Mouse (Mus musculus) heart, adult 18-20 months (tissue): ENCODE results near the gene Cpt1c. TPM values are rescaled to one million over a fixed set of nuclear protein-coding genes. Genes with fewer than 3 reads are reported as not detected.

Source experiments
- DNase-seq, 2 experiments: peaks; one replicate each; pipeline ENCODE4 v3.0.0; 2021 to 2022; ENCODE audit warnings: mixed read lengths in 1 of 2
- total RNA-seq, 2 experiments: library from RNA; stranded (reverse); gene quantifications; 2 replicates each; pipeline ENCODE4 v1.2.3; 2021

Gene Cpt1c
- total RNA-seq, 2 experiments from 2014 or later: 1.8 to 2.0 TPM

DNA sequence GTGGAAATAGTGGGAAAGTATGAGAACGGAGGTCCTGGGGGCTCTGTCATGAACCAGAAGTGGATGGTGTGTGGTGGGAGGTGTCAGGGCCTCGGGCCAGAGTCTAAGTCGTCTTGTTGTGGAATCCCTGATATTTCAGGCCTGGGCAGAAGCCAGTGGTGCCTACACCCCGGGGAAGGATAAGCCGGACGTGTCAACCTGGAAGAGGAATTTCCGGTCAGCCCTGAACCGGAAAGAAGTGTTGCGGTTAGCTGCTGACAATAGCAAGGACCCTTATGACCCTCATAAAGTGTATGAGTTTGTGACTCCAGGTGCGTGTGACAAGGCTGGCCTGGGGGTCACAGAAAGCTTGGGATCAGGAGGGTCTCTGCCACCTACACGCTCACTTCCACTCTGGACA is 25.1 kb upstream of the Cpt1c start:
- peak in 1 of 2 experiments; percentile 49 for DNase-seq

DNA sequence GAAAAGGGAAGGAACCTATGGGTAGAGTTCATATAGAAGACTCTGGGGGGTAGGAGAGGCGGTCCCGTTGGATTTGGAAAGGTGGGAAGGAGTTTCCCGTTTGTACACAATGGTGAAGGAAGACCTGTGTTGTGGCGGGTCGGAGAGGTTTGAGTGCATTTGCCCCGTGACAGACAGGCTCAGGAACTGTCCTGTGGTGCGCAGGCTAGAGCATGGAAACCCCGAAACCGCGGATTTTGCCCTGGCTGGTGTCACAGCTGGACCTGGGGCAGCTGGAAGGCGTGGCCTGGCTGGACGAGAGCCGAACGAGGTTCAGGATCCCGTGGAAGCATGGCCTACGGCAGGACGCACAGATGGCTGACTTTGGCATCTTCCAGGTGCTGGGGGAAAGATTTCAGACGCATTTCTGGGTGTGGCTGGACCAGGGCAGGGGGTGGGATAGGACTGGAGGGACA is 23.9 kb upstream of the Cpt1c start, which contains the start of gene Bcl2l12:
Gene Bcl2l12, minus strand, starts transcription at position 212 of the 455 bp plus-strand sequence.
- DNase-seq: peak; percentile 59 to 67

DNA sequence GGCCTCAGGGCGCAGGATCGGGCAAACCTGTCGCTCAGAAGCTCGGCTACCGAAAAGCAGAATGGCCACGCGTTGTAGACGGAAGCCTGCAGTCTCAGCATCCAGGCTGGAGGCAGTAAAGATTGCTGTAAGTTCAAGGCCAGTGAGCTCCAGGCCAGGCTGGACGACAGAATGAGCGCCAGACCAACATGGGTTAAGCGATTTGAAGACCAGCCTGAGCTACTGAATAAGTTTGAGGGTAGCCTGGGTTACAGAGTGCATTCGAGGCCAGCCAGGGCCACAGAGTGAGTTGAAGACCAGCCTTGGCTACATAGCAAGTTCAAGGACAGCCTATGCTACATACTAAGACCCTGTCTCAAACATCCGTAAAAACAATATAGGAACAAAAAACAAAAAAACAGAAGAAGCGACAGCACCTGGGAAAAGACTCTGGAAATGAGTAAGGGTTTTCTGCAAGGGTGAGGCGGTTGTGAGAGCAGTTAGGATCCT is 23.3 kb upstream of the Cpt1c start:
- no peak for DNase-seq

DNA sequence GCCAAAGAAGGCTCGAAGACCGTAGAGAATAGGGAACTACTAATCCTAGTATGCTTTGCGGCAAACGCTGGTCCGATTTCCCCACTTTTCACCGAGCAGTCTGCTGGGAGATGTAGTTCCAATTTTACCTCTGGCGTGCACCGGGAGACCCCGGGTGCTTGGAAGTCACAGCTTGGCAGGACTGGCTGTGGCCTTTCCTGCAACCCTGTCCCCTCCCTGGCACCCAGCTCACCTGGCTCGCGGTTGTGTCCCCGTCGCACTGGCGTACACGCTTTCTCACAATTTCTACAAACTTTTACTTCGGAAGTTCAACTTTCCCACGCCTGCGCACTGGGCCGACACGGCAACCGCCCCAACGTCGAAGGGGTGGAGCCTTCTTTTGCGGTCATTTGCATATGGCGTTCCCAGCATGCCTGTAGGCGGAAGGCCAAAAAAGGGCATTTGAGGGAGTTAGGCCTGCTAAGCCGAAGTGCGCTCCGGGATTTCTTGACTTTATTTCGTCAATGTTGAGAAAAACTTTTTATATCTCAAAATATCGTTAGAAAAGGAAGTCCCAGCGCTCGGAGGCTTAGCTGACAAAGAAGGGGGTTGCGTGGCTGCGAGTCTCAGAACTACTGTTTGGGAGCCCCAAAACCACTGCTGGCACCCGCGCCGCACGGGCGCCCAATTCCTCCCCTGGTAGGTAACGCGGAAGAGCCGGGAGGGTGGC is 22.7 kb upstream of the Cpt1c start, which contains the start of gene Irf3:
Gene Irf3, plus strand, starts transcription at position 418 of the 709 bp plus-strand sequence.
- peak; percentile 98 to 99 for DNase-seq

DNA sequence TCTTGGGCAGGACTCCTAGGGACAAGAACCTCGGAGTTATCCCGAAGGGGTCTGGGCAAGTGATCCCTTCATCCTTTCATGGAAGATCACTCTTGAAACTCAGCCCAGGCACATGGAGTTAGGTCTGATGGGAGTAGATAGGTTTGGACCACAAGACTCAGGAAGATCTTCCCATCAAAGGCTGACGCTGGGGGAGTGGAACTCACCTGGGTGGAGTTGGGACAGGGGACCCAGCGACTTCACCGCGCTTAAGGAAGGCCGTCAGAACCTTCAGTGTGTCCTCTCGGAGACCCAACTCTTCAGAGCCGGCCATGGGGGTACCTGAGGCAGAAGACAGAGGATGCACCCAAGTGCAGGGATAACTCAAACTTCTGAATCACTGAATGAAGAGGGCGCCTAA is 22.0 kb upstream of the Cpt1c start:
- DNase-seq: no peak

DNA sequence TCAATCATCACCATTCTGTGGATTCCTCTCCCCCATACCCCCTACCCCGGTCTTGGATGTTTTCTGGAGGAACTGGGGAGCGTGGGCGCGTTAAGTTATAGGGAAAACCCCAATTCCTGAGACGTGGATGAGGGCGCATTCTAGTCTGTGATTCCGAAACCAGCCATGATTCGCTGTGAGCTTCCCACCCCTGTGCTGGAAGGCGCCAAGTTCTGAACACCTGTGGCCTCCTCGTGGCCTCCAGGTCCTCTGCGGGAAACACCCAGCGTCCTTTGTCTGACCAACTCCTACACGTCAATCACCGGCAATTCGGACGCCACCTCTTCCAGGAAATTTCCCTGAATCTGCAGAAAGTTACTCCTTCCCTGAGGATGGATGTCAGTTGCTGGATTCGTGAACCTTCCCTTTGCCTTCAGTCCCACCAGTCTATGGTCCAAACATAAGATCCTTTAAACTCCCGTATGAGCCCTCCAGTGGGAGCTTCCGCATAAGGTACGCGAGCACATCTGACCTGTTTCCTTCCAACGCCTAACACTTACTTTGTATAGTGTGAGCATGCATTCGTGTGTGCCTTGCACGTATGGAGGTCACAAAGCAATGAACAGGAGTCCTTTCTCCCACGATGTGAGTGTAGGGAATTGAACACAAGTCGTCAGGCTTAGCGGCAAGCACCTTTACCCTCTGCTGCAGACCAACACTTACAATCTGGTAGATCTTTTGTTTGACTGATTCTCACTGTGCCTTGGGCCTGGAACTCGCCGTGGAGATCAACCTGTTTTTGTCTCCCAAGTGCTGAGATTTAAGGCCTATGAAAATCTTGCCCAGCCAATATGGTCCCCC is 12.4 kb upstream of the Cpt1c start:
- DNase-seq: no peak

DNA sequence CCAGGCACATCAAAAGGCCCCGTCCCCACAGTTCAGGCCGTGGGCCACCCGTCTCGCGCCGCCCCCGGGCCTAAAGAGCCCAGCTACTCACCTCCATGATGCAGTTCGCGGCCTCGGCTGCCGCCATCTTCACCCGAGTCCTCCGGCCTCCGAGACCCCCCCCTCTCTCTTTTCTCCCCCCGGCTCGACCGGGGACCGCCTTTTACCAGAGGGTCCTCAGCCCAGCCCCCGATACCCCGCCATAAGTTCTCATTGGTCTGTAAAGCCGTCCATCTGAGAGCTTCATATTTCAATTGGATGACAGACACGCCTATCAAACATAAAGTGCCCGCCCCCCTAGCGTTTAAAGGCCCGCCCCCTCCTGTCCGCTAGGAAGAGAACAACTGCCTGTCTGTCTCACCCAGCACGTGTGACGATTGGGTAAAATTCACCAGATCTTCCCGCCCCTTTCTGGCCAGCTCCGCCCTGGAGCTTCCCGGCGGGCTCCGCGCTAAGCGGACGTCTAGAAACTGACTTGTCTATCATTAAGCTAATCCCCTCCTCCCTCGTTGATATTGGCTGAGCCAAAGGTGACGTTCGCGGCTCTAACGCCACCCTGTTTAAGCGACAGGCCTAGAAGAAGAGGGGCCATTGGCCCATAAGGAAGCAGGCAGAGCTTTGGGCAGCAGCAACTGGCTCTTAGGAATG is 11.7 kb upstream of the Cpt1c start, which contains the start of gene Prmt1:
Gene Prmt1, minus strand, starts transcription at position 377 of the 687 bp plus-strand sequence.
- peak; percentile 99 to 100 for DNase-seq

DNA sequence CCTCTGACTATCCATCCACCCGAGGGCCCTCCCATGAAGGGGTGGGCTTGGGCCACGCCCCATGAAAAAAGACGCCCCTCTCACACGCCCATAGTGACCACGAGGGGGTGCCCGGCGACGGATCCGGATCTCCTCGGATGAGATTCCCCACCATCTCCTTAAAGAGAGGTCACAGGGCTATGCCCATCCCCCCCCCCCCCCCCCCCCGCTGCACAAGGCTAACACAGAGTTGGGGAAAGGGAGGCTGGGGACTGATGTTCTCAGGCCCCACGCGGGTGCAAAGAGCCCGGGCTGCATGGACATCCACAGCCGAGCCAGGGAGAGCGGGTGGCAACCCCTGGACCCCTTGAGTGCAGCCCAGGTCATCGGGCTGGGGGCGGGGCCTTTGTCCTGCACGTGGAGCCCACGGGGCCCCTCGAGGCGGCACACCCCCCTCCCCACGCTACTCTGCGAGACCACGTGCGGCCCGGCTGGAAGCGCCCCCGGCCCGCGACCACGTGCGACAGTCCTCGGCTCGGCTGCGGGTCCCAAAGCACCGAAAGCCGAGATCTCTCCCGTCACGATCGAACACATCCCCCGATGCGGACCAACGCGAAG is 11.0 kb upstream of the Cpt1c start:
- DNase-seq: peak; percentile 73 to 78

DNA sequence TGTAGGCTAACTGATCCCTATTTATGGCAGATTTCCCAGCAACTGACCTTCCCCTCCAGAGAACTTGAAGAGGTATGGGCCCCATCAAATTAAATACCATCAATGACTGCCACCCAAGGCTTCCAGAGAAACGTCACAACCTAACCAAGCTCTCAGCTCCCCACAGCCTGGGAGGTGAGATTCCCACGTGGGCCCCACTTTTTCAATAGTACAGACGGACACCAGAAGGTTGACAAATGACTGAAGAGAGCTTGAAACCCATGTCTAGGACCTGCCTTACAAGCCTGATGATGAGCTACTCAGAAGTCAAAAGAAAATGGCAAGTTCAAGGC is 10.1 kb upstream of the Cpt1c start:
- no peak for DNase-seq

DNA sequence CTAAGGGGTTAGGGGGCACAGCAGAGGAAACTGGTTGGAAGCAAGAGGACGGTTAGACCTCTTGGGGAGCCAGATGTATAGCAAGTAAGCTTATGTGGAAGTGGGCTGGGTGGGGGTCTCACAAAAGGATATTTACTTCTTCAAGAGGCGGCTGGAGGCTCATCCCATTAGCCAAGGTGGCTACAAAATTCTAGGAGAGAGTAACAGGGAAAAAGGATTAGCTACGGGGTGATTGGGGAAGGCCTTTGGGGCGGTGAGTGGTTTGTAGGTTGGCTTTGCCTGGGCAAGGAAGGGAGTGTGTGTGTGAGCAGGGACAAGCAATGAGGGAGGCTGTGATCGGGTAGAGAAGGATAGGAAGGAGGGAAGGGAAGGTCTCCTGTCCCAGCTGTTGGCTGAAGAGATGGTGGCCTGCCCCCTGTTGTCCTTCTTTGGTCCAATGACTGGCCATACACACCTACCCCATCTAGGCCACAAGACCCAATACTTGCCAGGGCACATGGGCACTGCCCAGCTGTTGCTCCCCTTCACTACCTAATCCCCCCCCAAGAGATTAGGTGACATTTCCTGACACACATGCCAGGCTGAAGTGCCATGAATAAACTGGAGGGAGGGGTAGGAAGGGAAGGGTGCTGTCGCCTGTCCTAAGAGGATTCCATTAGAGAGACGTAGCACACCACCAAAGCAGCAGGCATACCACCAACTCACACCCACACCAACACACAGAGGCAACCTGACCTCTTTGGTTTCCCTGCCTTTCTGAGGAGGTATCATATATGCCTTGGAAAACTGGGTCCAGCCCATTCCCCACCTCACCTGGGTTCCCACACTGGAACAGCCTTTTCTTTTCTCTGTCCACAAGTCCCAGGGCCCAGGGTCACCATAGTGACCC is 9.5 kb upstream of the Cpt1c start:
- DNase-seq: no peak

DNA sequence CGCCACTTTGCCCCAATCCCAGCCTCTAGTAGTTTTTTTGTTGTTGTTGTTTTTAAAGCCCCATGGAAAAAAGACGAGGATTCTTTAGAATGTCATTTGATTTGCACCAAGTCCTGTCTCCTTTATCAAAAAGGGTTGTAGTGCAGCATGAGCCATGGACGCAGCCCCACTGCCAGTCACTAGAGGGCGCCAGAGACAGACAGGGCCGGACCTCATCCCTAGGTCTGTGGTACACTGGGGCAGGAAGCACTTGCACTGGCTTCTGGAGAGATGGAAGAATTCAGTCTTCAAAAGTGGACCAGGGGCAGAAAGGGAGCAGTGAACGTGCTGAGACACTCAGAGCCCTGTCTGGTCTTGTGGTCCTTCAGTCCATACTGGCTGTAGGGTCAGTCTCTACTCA is 8.4 kb upstream of the Cpt1c start:
- DNase-seq: peak; percentile 84 to 94

DNA sequence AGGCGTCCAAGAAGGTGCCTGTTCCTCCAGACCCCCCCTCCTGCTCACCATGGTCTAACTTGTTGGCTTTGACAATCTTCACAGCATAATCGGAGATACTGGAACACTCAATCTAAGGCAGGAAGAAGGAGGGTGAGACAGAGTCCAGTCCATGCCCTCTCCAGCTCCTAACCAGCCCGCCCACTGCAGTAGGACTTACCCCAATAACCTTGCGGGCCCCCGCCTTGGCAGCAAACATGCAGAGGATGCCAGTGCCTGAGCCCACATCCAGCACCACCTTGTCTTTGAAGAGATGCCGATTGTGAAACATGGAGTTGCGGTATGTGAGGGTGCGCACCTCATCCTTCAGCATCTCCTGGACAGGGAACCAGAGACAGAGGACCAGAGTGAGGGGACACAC is 6.9 kb upstream of the Cpt1c start:
- no peak for DNase-seq

DNA sequence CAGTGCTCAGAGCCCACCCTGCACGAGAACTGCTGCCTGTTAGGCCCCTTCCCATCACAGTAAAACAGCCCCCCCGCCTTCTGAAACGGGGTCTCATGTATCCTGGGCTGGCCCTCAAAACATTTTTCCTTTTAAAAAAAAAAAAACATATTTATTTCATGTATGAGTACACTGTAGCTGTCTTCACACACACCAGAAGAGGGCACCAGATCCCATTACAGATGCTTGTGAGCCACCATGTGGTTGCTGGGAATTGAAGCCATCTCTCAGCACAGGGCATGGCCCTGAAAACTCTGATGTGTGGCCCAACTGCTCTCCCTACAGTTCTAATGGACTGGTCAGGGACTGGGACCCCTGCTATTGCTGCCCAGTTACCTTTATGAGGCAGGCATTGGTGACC is 3.6 kb upstream of the Cpt1c start:
- no peak for DNase-seq

DNA sequence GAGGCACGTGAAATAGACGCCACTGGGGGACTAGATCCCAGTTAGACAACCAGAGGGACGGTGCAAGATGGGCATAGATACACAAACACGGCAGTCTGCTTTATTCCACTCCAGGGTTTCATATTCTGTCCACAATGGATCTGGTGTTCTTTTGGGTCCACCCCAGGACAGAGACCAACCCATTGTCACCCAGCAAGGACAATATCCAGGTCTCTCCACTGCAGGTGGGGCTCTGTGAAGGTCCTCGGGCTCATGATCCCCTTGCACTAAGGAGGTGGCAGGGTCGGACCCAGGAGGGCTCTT is 417 bp upstream of the Cpt1c start:
- no peak for DNase-seq

DNA sequence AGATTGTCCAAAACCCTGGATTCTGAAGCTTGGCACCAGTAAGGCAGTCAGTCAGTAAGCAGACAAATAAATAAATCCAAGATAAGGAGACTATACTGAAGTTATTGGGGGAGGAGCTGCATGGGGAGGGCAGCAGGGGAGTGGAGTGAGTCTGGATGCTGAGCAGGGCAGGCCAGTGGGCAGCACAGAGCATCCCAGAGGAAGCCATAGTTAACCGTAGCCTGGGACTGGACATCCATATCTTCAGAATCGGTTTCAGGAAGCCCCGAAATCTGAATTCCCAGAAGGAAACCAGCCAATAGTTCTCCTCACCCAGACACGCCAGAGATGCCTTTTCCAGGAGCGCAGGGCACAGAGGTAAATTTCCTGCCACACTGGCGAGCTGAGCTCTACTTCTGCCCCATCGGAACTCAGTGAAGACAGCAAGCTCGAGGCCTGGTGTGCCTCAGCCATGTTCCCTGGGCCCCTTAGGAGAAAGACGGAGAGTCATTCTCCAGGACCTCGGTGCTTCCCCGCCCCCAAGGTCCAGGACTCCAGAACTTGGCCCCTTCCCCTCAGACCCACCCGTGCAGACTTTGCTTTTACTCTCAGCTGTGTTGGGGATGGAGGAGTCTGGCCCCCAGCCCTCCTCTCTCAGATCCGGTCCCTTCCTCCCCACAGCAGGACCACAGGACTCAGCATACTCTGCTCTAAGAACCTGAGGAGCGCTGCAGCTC is 1.1 kb downstream of the Cpt1c start:
- no peak for DNase-seq

DNA sequence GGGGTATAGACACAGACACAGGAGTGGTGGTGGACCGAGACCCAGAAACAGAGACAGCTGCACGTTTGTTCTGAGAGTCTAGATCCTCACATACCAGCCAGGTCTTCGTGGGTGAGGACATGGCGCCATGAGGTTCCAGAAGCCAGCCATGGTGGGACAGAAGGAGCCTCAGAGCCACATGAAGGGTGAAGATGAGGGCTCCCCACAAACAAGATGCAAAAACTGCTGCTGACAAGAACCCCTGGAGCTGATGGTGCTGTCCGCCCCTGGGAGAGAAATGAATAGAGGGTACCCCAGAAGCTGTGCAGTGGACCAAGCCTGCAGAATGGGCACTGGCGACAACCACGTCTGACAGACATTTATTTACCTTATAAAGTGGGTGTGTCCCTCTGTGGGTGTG is 3.5 kb downstream of the Cpt1c start:
- no peak for DNase-seq

DNA sequence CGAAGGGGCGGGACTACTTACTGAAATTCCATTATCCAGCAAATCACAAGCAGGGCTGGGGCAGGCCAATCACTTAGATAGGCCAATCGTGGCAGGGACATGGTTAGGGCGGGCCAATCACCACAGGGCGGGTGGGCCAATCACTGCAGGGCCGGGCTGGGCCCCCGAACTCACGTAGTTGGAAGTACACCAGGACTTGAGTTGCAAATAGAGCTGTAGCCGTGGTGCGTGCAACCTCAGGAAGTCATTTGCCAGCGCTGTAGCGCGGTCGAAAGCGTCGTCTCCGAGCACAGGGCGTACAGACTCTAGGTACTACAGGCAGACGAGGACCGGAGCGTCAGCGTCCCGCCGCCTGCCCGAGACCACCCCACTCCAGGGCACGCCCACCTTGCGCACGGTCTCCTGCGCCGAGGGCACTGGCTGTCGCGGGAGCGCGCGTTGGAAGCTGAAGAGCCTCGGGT is 4.4 kb downstream of the Cpt1c start:
- peak; percentile 84 to 91 for DNase-seq

DNA sequence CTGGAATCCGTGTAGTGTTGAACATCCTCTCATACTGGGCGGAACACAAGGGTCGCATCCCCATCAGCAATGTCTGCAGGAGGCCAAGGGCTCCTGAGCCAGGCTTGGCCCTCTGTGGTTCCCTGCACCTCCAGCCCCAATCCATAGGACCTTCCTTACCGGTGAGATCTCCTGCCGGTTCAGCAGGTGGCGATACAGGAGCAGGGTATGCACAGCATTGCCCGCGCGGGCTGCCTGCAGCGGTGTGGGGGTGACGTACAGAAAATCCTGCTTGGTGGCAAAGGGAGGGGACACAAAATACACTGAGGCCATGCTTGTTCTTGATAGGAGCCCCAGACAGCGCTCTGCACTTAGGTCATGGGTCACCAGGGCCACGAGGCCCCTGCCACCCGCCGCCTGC is 8.0 kb downstream of the Cpt1c start:
- no peak for DNase-seq

DNA sequence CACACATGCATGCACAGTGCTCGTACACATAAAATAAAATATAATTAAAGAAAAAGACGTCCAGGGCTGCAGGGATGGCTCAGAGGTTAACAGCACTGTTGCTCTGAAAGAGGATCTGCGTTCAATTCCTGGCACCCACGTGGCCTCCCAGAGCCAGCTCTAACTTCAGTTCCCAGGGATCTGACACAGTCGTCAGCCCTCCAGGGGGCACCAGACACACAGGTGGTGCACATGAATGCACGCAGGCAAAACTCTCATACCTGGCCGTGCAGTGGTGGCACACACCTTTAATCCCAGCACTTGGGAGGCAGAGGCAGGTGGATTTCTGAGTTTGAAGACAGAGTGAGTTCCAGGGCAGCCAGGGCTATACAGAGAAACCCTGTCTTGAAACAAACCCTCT is 8.7 kb downstream of the Cpt1c start:
- no peak for DNase-seq

DNA sequence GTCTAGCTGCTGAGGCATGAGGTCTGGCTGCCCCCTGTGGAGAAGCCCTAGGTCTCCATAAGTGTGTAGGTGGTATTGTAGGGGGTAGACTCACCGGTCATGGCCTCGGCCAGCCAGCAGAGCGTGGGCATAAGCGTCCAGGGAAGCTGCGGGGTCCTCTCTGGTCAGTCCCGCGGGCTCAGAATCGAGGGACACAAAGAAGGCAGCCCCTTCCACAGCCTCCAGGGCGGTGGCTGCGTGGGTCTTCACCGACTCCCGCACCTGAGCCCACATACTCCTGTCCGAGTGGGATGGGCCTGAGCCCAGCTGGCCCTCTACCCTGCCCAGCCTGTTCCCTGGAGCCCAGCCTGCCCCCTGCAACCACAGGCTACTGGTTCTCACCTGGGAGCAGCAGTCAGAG is 9.7 kb downstream of the Cpt1c start:
- no peak for DNase-seq

DNA sequence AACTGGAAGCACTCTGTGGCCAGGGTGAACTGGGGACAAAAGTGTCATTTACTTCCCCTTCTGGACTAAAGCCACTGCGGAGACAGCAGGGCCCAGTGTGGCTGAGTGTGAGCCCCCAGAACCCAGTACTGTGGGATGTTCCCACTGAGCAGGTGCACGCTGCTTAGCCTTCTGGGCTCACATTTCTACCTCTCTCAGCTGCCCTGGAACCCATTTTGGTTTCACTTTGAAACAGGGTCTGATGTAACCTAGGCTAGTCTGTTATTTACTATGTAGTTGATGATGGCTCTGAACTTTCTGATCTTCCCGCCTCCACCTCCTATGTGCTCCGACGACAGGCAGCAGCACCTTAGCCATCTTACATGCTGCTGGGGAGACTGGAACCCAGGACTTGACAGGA is 11.8 kb downstream of the Cpt1c start:
- no peak for DNase-seq
